ENCODE assay signal across 28 mouse cellular contexts in genomic region chr7:82359146-82359545, GRCm38 (mm10). TPM values are rescaled to one million over a fixed set of nuclear protein-coding genes. Genes with fewer than 3 reads are reported as not detected.
A peak's percentile ranks its signal among the peaks of the same experiment; 100 is the strongest.
DNase-seq lines count a peak whose midpoint lies in the region; ATAC-seq and TF ChIP-seq lines count a peak whose summit lies in the region.
"Had no signal": no experiment of that assay in that cellular context is flagged by ENCODE, and none has a peak within 500 bp of the region (broad histone marks: within the 10 kb centered on the region; RNA-seq: fewer than 3 reads in every experiment).

No protein-coding gene starts in this region.

- no peak overlapping the region for H3ac ChIP-seq in myocyte (ENCODE audit: control insufficient read depth, insufficient read length)

- H3K27me3 ChIP-seq in intestine, embryonic 14.5 days (replicated peaks; ENCODE audit: control insufficient read depth, insufficient read depth, low read length): no peaks in the 10 kb centered on the region
- H3K27me3 ChIP-seq in intestine, postnatal 0 days (replicated peaks; ENCODE audit: control insufficient read depth, insufficient read depth, low read length): no peaks in the 10 kb centered on the region
- no peaks in the 10 kb centered on the region for H3K27me3 ChIP-seq in testis, adult 2 months (ENCODE audit: control insufficient read depth, insufficient read depth, low read length)
- H3K27me3 ChIP-seq in myocyte (ENCODE audit: control insufficient read depth, insufficient read depth, insufficient read length): no peaks in the 10 kb centered on the region
- H3K27me3 ChIP-seq: embryonic facial prominence, embryonic 12.5 days; embryonic facial prominence, embryonic 15.5 days; forebrain, embryonic 12.5 days; forebrain, embryonic 15.5 days; heart, embryonic 13.5 days had no signal

- ATAC-seq in intestine, embryonic 14.5 days (replicated peaks; ENCODE audit: low FRiP score, low TSS enrichment, low read depth): no peak
- no peak for ATAC-seq in intestine, postnatal 0 days
- no peak for ATAC-seq in frontal cortex, adult (ENCODE audit: low TSS enrichment)
- ATAC-seq: forebrain, embryonic 15.5 days; hindbrain, postnatal 0 days; inflammation-experienced regulatory T-cells, adult 6 months had no signal

- 65% methylated on average over 5 of the region's 5 CpGs for WGBS in intestine, embryonic 14.5 days
- WGBS in intestine, postnatal 0 days: 69% methylated on average over 5 of the region's 5 CpGs

- peak overlapping the region; percentile 38; the same call in 1 of the 2 replicates for H3K27ac ChIP-seq in intestine, embryonic 14.5 days (ENCODE audit: low read depth)
- H3K27ac ChIP-seq in intestine, postnatal 0 days (ENCODE audit: low read depth, low read length): no peak overlapping the region
- no peak overlapping the region for H3K27ac ChIP-seq in testis, adult 2 months (ENCODE audit: control insufficient read depth, insufficient read depth, low read depth, low read length)
- H3K27ac ChIP-seq: embryonic facial prominence, embryonic 15.5 days; forebrain, embryonic 12.5 days; forebrain, embryonic 15.5 days; heart, adult 2 months; heart, embryonic 10.5 days; heart, embryonic 13.5 days; hindbrain, embryonic 14.5 days; hindbrain, postnatal 0 days had no signal

- TF ChIP-seq CTCF in intestine, postnatal 0 days (IDR thresholded peaks at IDR 0.05; ENCODE audit: low read depth): no peak
- no peak for TF ChIP-seq CTCF in testis, adult 2 months (IDR thresholded peaks at IDR 0.05; ENCODE audit: control insufficient read depth, insufficient read depth, insufficient replicate concordance, low read depth, low read length)

- no peaks in the 10 kb centered on the region for H3K36me3 ChIP-seq in intestine, embryonic 14.5 days (ENCODE audit: control insufficient read depth, insufficient read depth, low read length)
- no peaks in the 10 kb centered on the region for H3K36me3 ChIP-seq in intestine, postnatal 0 days (ENCODE audit: control insufficient read depth, insufficient read depth)
- no peaks in the 10 kb centered on the region for H3K36me3 ChIP-seq in testis, adult 2 months (ENCODE audit: control insufficient read depth, insufficient read depth, low read length)
- H3K36me3 ChIP-seq in myocyte (ENCODE audit: control insufficient read depth, insufficient read depth): no peaks in the 10 kb centered on the region
- H3K36me3 ChIP-seq: embryonic facial prominence, embryonic 12.5 days; embryonic facial prominence, embryonic 15.5 days; forebrain, embryonic 12.5 days; forebrain, embryonic 15.5 days; heart, embryonic 10.5 days; heart, embryonic 13.5 days had no signal

- H3K4me3 ChIP-seq in intestine, embryonic 14.5 days (ENCODE audit: low read depth, low read length): no peak overlapping the region
- H3K4me3 ChIP-seq in intestine, postnatal 0 days (ENCODE audit: low read depth, low read length): no peak overlapping the region
- H3K4me3 ChIP-seq in testis, adult 2 months (ENCODE audit: control insufficient read depth, low read depth, low read length): peak overlapping the region; percentile 23
- H3K4me3 ChIP-seq in myocyte: no peak overlapping the region
- H3K4me3 ChIP-seq: embryonic facial prominence, embryonic 12.5 days; embryonic facial prominence, embryonic 15.5 days; erythroblast, embryonic 14.5 days; forebrain, embryonic 12.5 days; forebrain, embryonic 15.5 days; heart, adult 2 months; heart, embryonic 10.5 days; heart, embryonic 13.5 days had no signal

- H3K9me3 ChIP-seq in intestine, embryonic 14.5 days (ENCODE audit: control insufficient read depth, low read length): no peaks in the 10 kb centered on the region
- no peaks in the 10 kb centered on the region for H3K9me3 ChIP-seq in intestine, postnatal 0 days (ENCODE audit: control insufficient read depth)
- H3K9me3 ChIP-seq: embryonic facial prominence, embryonic 12.5 days; embryonic facial prominence, embryonic 15.5 days; forebrain, embryonic 12.5 days; forebrain, embryonic 15.5 days; heart, embryonic 10.5 days; heart, embryonic 13.5 days had no signal

- no peaks in the 10 kb centered on the region for H3K79me2 ChIP-seq in myocyte (ENCODE audit: control insufficient read depth, insufficient read depth)

- TF ChIP-seq POLR2A in testis, adult 2 months (IDR thresholded peaks at IDR 0.05; ENCODE audit: control insufficient read depth, low read depth, low read length): no peak
- TF ChIP-seq POLR2A in myocyte (IDR thresholded peaks at IDR 0.05; ENCODE audit: insufficient read length, low read depth): no peak

- DNase-seq in intestine, embryonic 14.5 days (ENCODE audit: low spot score): no peak
- DNase-seq in testis, postnatal 10 days (ENCODE audit: low spot score): no peak
- peak; percentile 78 for DNase-seq in NIH3T3 (ENCODE audit: low read depth)
- DNase-seq in embryo, embryonic 10 days (ENCODE audit: low spot score): no peak
- DNase-seq: adrenal gland, adult 2 months; adrenal gland, postnatal 14 days; cerebellum, adult 11-12 months; cerebellum, adult 8-10 months; cerebellum, postnatal 10 days; cerebellum, postnatal 36 days; gastrocnemius, postnatal 14 days; heart, postnatal 4 days; kidney, adult 2 months had no signal

- H3K4me2 ChIP-seq in intestine, embryonic 14.5 days (ENCODE audit: low read length): no peak overlapping the region
- H3K4me2 ChIP-seq in intestine, postnatal 0 days (replicated peaks; ENCODE audit: low read depth): no peak overlapping the region
- H3K4me2 ChIP-seq in myocyte (ENCODE audit: low read depth): peak overlapping the region; percentile 96
- H3K4me2 ChIP-seq: embryonic facial prominence, embryonic 12.5 days; embryonic facial prominence, embryonic 15.5 days; forebrain, embryonic 12.5 days; forebrain, embryonic 15.5 days; heart, embryonic 13.5 days; hindbrain, embryonic 14.5 days had no signal

- H3K4me1 ChIP-seq in intestine, embryonic 14.5 days (replicated peaks; ENCODE audit: control insufficient read depth, insufficient read depth, low read length): no peaks in the 10 kb centered on the region; the same call in 1 of the 2 replicates
- H3K4me1 ChIP-seq in intestine, postnatal 0 days (replicated peaks; ENCODE audit: control insufficient read depth, insufficient read depth, low read length): no peaks in the 10 kb centered on the region
- no peaks in the 10 kb centered on the region for H3K4me1 ChIP-seq in testis, adult 2 months (ENCODE audit: control insufficient read depth, insufficient read depth, low read length)
- H3K4me1 ChIP-seq: forebrain, embryonic 12.5 days; heart, embryonic 10.5 days had no signal

- H3K9ac ChIP-seq in intestine, embryonic 14.5 days (ENCODE audit: low read length): no peak overlapping the region
- H3K9ac ChIP-seq in intestine, postnatal 0 days (ENCODE audit: low read depth, low read length): no peak overlapping the region
- H3K9ac ChIP-seq: embryonic facial prominence, embryonic 12.5 days; embryonic facial prominence, embryonic 15.5 days; forebrain, embryonic 12.5 days; forebrain, embryonic 15.5 days; heart, embryonic 13.5 days; hindbrain, embryonic 14.5 days had no signal

TF ChIP-seq in myocyte, 11 proteins besides CTCF, POLR2A, EP300 and RAD21:
- TF ChIP-seq MYOG (IDR thresholded peaks at IDR 0.05; ENCODE audit: control insufficient read depth in 1 of 3, insufficient read depth in 1 of 3, insufficient read length in 2 of 3, low read depth in 2 of 3): no peak
- no peak for TF ChIP-seq E2F4 (IDR thresholded peaks at IDR 0.05; ENCODE audit: insufficient read depth)
- TF ChIP-seq MYOD1 (IDR thresholded peaks at IDR 0.05; ENCODE audit: control insufficient read depth in 1 of 3, insufficient read length in 2 of 3, low read depth in 2 of 3): no peak
- no peak for TF ChIP-seq USF1 (IDR thresholded peaks at IDR 0.05; ENCODE audit: low read depth)
- TF ChIP-seq TCF3 (IDR thresholded peaks at IDR 0.05; ENCODE audit: insufficient read length, low read depth): no peak

RNA-seq across cellular contexts. Expression of gene Adamtsl3, which starts 23.7 kb away (rescaled TPM):
- 0.41 and 0.56 TPM in 2 replicates for polyA plus RNA-seq in intestine, embryonic 14.5 days (2014; fragmentation: Nextera tagmentation; extraction: Ambion mirVana)
- 0.96 and 1.3 TPM in 2 replicates for polyA plus RNA-seq in intestine, postnatal 0 days (2015; fragmentation: Nextera tagmentation; extraction: Ambion mirVana)
- 0.43 and 0.45 TPM in 2 replicates for polyA plus RNA-seq in testis, adult 2 months (2012; rRNA removed)
- polyA plus RNA-seq in myocyte (2012; fragmentation: generic; extraction: Trizol): 4.4 TPM
- polyA plus RNA-seq: erythroblast, embryonic 14.5 days had no signal
